Mouse (Mus musculus) cerebellum, adult (tissue): Measurements from ENCODE around the gene Npffr2.
"Not testable (repeated sequence)": the region's sequence is repeated elsewhere in the genome, so short reads cannot be mapped to it uniquely, and the experiment has no call there.

Source experiments
- ATAC-seq: cut with Nextera tagmentation; 2 replicates; pipeline ENCODE4 v1.9.2; 2017; ENCODE audit warnings: mild to moderate bottlenecking, moderate library complexity, mixed read lengths; ENCODE audit not compliant: insufficient number of reproducible peaks, low FRiP score, low TSS enrichment

Gene Npffr2

GRCm38 (mm10) chr5:89526878-89527578, at the start of gene Npffr2:
Npffr2 (plus strand) TSS chr5:89527429.
- peak; percentile 61; the same call in 1 of the 2 replicates for ATAC-seq

GRCm38 (mm10) chr5:89492560-89492959, 34.7 kb upstream of the Npffr2 start:
- ATAC-seq, result no peak

- ATAC-seq, result no peak
Measured at GRCm38 (mm10) chr5:89500182-89500581, 27.0 kb upstream of the Npffr2 start.

- no peak for ATAC-seq
Measured at GRCm38 (mm10) chr5:89518641-89519040, 8.6 kb upstream of the Npffr2 start.

GRCm38 (mm10) chr5:89526181-89526778, 949 bp upstream of the Npffr2 start:
- no peak for ATAC-seq

GRCm38 (mm10) chr5:89528951-89529350, 1.7 kb downstream of the Npffr2 start:
- ATAC-seq, result no peak

- no peak for ATAC-seq
Measured at GRCm38 (mm10) chr5:89529391-89529790, 2.2 kb downstream of the Npffr2 start.

- ATAC-seq, result no peak
Measured at GRCm38 (mm10) chr5:89536018-89536417, 8.8 kb downstream of the Npffr2 start.

GRCm38 (mm10) chr5:89542472-89542871, 15.2 kb downstream of the Npffr2 start:
- no peak for ATAC-seq

GRCm38 (mm10) chr5:89543476-89543875, 16.2 kb downstream of the Npffr2 start:
- ATAC-seq, result peak; percentile 66; the same call in 1 of the 2 replicates

GRCm38 (mm10) chr5:89559118-89559517, 31.9 kb downstream of the Npffr2 start:
- ATAC-seq, result not testable (repeated sequence)

- no peak for ATAC-seq
Measured at GRCm38 (mm10) chr5:89561381-89561780, 34.2 kb downstream of the Npffr2 start.

- ATAC-seq, result no peak
Measured at GRCm38 (mm10) chr5:89578678-89579077, 51.4 kb downstream of the Npffr2 start.

- no peak for ATAC-seq
Measured at GRCm38 (mm10) chr5:89579181-89579580, 52.0 kb downstream of the Npffr2 start.

GRCm38 (mm10) chr5:89581143-89581542, 53.9 kb downstream of the Npffr2 start:
- ATAC-seq, result peak; percentile 52; the same call in 1 of the 2 replicates

- ATAC-seq, result no peak
Measured at GRCm38 (mm10) chr5:89581742-89582366, 54.6 kb downstream of the Npffr2 start.

GRCm38 (mm10) chr5:89585021-89585420, 57.8 kb downstream of the Npffr2 start:
- no peak for ATAC-seq

- no peak for ATAC-seq
Measured at GRCm38 (mm10) chr5:89592301-89592700, 65.1 kb downstream of the Npffr2 start.

GRCm38 (mm10) chr5:89611322-89612015, 84.2 kb downstream of the Npffr2 start:
- ATAC-seq, result no peak

GRCm38 (mm10) chr5:89612262-89612661, 85.0 kb downstream of the Npffr2 start:
- no peak for ATAC-seq

- ATAC-seq, result no peak
Measured at GRCm38 (mm10) chr5:89631599-89631998, 104.4 kb downstream of the Npffr2 start.
